22 mouse cellular contexts compared by ENCODE assay signal in the genomic region with DNA sequence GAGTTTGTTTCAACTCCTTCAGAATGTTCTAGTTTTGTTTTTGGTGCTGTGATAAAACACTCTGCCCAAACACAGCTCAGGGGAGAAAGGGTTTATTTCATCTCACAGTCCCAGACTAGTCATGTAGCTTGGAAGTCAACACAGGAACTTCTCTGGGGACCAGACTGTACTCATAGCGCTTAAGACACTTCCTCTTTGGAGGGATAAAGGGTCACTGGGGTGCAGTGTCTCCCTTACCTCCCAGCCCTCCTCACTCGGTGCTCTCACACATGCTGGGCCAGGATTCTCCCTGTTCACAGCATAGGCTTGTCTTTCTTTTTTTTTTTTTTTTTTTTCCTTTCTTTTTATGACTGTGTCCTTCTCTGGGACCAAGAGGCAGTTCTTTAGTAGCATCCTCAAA.
"Had no signal": no experiment of that assay in that cellular context is flagged by ENCODE, and none has a peak within 500 bp of the region (broad histone marks: within the 10 kb centered on the region; RNA-seq: fewer than 3 reads in every experiment).

No protein-coding gene starts in this region.

- ATAC-seq: hindbrain, embryonic 16.5 days; hindbrain, postnatal 0 days; inflammation-experienced regulatory T-cells, adult 6 months; intestine, embryonic 15.5 days; intestine, embryonic 16.5 days; intestine, postnatal 0 days had no signal

- DNase-seq: heart, postnatal 10 days; heart, postnatal 14 days; heart, postnatal 36 days; heart, postnatal 4 days; kidney, adult 11 months; kidney, adult 18-20 months; kidney, adult 2 months; kidney, adult 8-10 months; kidney, adult 9 months; kidney, postnatal 10 days; kidney, postnatal 14 days; kidney, postnatal 25 days; kidney, postnatal 36 days; kidney, postnatal 4 days; layer of hippocampus, adult 9-11 months; layer of hippocampus, postnatal 36 days had no signal
